Mouse (Mus musculus) mouse embryonic stem cell (cell line): Measurements from ENCODE around the gene Bfsp2.

Experiments
- in situ Hi-C, 2 experiments: fragments of 300-500 bp; cut with MboI; formaldehyde crosslinking; loops; 1 replicate in 1 of 2; 3 replicates in 1 of 2; pipeline ENCODE4 v1.14.3; 2019 to 2020; ENCODE audit warnings: low sequenced_read_pairs in 2 of 2, low pct_unique_long_range_greater_than_20kb in 1 of 2, mixed read lengths in 1 of 2; ENCODE audit not compliant: unreplicated experiment in 1 of 2

Gene Bfsp2

GRCm38 (mm10) chr9:103490439-103490838, 10.2 kb upstream of the Bfsp2 start:
- in situ Hi-C loops: loop anchor here in 1 of 2 experiments (25.0 kb wide), 2 partner anchors 272 to 497 kb away; partner anchors contain the start of gene Tmem108

DNA sequence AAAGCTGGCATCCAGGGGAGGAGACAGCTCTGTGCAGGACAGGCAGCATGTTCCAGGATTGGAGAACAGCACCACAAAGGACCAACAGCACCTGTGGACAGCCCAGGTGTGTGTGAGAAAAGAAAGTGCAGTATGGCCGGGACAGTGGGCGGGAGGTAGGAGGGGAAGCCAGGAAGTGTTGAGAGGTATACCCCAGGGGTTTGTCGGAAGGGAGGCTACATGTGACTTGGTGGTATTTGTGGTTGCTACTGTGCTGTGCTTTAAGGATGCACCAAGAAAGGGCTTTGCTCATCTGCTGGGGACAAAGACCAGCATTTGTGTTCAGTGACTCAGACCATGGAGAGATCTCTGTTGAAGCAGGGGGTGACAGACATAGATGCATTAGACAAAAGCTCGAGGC, 9.7 kb upstream of the Bfsp2 start:
- in situ Hi-C loops: loop anchor here (10.0 to 25.0 kb wide), 4 partner anchors 265 to 505 kb away; partner anchors contain the start of gene Tmem108 (in 1 of the 2)

- in situ Hi-C loops: loop anchor here (10.0 to 25.0 kb wide), 4 partner anchors 266 to 506 kb away; partner anchors contain the start of gene Tmem108 (in 1 of the 2)
Observed at GRCm38 (mm10) chr9:103489096-103489495, 8.9 kb upstream of the Bfsp2 start.

GRCm38 (mm10) chr9:103486262-103486661, 6.0 kb upstream of the Bfsp2 start:
- in situ Hi-C loops: loop anchor here (10.0 to 25.0 kb wide), 4 partner anchors 269 to 509 kb away; partner anchors contain the start of gene Tmem108 (in 1 of the 2)

GRCm38 (mm10) chr9:103485606-103486005, 5.4 kb upstream of the Bfsp2 start:
- in situ Hi-C loops: loop anchor here (10.0 to 25.0 kb wide), 4 partner anchors 269 to 509 kb away; partner anchors contain the start of gene Tmem108 (in 1 of the 2)

- in situ Hi-C loops: loop anchor here (10.0 to 25.0 kb wide), 4 partner anchors 274 to 514 kb away; partner anchors contain the start of gene Tmem108 (in 1 of the 2)
Observed at GRCm38 (mm10) chr9:103480603-103481220, 492 bp upstream of the Bfsp2 start.

GRCm38 (mm10) chr9:103475414-103475813, 4.8 kb downstream of the Bfsp2 start:
- in situ Hi-C loops: loop anchor here in 1 of 2 experiments (25.0 kb wide), 2 partner anchors 287 to 512 kb away; partner anchors contain the start of gene Tmem108

DNA sequence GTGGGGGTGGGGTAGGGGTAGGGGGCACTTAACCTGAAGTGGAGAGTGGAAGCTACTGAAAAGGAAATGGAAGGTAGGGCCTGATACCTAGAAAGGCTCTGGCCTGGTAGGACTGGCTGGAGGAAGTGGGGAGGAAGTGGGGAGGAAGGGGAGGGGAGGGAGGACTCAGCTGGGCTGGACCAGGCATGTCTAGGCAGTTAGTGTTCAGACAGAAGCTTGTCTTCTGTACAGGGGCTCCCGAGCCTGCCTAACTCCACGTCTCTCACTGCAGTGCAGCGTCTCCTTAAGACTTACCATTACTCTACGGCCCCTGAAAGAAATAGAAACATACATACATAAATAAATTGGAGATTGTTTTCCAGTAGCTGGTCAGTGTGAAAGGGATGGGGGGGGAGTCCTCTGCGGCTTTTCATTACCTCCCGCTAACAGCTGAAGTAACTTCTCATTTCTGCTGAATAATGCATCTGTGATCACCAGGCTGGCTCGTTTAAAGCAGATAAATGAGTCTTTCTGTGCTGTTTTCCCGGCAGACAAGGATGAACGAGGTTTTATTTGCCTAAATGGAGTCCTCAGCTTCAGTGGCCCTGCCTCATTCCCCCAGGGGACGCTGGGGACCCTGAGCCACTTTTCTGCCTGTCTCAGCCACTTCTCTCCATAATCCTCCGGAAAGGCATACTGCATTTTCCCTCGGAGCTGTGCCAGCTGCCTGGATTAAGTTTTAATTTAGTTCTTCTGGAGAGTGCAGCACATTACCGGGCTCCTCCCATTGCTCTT, 6.1 kb downstream of the Bfsp2 start:
- in situ Hi-C loops: no loop called here

DNA sequence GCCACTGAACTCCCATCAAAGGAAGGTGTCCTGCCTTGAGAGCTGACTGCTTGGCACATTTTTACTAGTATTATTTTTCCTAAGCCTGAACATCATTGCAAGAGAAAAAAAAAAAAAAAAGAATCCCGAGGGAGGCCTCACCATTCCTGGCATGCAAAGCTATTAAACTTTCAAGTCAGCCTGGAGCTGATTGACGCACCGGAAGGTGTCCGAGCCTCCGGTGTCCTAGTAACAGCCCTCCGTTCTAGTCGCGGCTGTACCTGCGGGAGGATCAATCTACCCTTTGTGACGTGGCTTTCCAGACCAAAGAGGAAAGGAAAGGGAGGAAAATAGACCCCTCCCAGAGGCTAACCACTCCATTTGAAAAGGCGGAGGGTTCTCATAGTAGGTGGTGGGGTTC, 8.4 kb downstream of the Bfsp2 start:
- in situ Hi-C loops: no loop called here

DNA sequence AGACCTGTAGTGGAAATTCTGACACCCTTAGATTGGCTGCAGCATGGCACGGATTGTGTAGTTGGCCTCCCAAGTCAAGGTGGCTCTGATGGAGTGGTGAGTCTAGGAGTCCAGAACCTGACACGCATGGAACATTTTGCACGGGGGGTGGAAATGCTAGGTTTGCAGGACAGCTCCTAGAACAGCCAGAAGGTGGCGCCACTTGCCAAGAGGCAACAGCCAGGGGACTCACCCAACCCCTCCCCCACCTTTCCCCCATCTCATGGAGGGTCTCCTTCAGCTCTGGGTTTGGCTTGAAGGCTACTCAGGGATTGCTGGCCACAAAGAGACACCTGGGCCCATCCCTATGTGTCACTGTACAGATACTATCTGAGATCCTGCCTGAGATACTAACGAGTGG, 10.7 kb downstream of the Bfsp2 start:
- in situ Hi-C loops: no loop called here

GRCm38 (mm10) chr9:103468911-103469310, 11.3 kb downstream of the Bfsp2 start:
- in situ Hi-C loops: no loop called here

DNA sequence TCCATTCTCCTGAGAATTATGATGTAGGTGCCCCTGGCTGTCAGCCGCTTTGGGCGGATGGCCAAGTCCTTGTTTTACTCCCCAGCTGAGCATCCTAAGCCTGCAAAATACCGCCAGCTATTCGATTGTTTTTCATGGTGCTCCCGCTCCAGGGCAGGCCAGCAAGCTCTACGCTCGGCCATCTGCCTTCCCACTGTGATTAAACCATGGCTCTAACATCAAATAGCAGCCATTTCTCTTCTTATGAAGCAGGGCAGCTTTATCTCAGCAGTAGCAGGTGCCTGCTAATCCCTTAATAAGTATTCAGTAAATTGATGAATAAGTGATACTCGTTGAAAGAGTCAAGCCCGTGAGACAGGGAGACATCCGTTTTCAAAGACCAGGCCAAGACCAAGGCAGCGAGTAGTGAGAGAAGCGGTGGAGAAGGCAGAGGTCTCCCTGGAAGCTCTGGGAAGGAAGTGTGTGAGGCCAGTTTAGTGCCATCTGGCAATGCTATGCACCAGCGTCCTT, 14.5 kb downstream of the Bfsp2 start:
- in situ Hi-C loops: no loop called here

GRCm38 (mm10) chr9:103465293-103465692, 14.9 kb downstream of the Bfsp2 start:
- in situ Hi-C loops: no loop called here

GRCm38 (mm10) chr9:103463833-103464232, 16.4 kb downstream of the Bfsp2 start:
- in situ Hi-C loops: no loop called here

DNA sequence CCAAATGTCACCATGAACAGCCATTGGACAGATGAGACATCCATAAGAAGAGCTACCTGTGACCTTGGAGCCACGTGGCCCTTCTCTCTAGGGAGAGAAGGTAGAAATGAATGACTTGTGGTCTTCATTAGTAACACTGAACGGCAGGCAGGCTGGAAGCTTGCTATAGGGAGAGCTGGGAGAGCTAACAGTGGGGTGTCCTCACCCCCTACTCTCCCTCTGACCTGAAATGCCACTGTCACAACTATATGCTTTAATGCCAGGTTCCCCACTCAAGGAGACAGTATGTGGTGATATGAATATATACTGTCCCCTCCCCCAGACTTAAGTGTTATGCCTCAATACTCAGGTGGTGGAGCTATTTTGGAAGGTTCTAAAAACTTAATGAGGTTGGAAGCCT, 20.4 kb downstream of the Bfsp2 start:
- in situ Hi-C loops: no loop called here

DNA sequence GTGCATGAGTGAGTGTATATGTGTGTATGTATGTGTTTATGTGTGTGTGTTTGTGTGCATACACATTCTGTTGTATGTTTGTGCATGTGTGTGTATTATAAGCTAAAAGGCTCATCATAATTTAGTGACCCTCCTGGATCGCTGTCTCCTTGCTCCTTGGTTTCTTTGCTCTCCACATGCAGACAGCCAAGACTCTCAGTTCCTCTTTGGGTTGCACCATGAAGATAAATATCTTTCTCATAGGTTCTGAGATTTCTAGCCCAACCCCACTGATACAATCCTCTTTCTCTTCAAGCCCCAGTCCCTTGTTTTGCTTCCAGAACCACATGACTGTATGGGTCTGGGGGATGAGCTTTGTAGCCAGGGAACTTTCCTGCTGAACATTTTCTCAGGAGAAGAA, 20.9 kb downstream of the Bfsp2 start:
- in situ Hi-C loops: no loop called here

- in situ Hi-C loops: no loop called here
Observed at GRCm38 (mm10) chr9:103449651-103450050, 30.6 kb downstream of the Bfsp2 start.

- in situ Hi-C loops: no loop called here
Observed at GRCm38 (mm10) chr9:103449092-103449491, 31.1 kb downstream of the Bfsp2 start.

DNA sequence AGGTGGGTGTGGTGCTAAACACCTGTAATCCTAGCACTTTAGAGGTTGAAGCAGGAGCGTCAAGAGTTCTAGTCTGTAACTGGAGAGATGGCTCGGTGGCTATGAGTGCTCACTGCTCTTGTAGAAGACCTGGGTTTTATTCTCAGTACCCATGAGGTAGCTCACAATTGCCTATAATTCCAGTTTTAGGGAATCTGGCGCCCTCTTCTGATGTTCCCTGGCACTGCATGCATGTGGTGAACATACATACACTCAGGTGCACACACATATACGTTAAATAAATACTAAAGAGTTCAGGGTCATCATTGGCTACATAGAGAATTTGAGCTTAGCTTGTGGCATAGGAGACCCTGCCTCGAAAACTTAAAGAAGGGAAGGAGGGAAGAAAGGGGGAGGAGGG, 35.6 kb downstream of the Bfsp2 start:
- in situ Hi-C loops: no loop called here
